5 mouse cellular contexts compared by ENCODE assay signal in genomic region chr16:81365901-81366300, GRCm38 (mm10).
"Had no signal": no experiment of that assay in that cellular context is flagged by ENCODE, and none has a peak within 500 bp of the region (broad histone marks: within the 10 kb centered on the region; RNA-seq: fewer than 3 reads in every experiment).

No protein-coding gene starts in this region.

- DNase-seq: kidney, adult 8-10 months; kidney, postnatal 25 days; lung, adult 2 months; thymus, adult 2 months; thymus, postnatal 25 days had no signal
